Mouse (Mus musculus) erythroblast, embryonic 14.5 days (primary cell): ENCODE measurements at regions not wholly inside any gene's neighbourhood (a gene's known extent, or its start where the extent isn't known, plus 50 kb on each side); places are given as distances from the start of the nearest gene placed in this dataset.

ENCODE experiments used
- H3K27me3 ChIP-seq: 2 replicates; pipeline ENCODE4 v1.6.1; 2012; ENCODE audit warnings: inconsistent platforms; ENCODE audit not compliant: control insufficient read depth
- H3K36me3 ChIP-seq: 2 replicates; pipeline ENCODE4 v1.6.1; 2012; ENCODE audit warnings: mild to moderate bottlenecking, inconsistent platforms; ENCODE audit not compliant: control insufficient read depth
- H3K4me1 ChIP-seq: 2 replicates; pipeline ENCODE4 v1.6.1; 2012; ENCODE audit warnings: inconsistent platforms; ENCODE audit not compliant: control insufficient read depth
- H3K4me3 ChIP-seq: replicated peaks from 2 replicates; pipeline ENCODE3; 2012; ENCODE audit warnings: moderate library complexity, mild to moderate bottlenecking, inconsistent platforms
- H3K9me3 ChIP-seq: 2 replicates; pipeline ENCODE4 v1.6.1; 2012; ENCODE audit warnings: low read length, inconsistent platforms, mixed read lengths; ENCODE audit not compliant: control insufficient read depth
- GATA1 ChIP-seq: IDR thresholded peaks from 2 replicates; pipeline ENCODE4 v1.6.1; 2012; ENCODE audit warnings: low read length, inconsistent platforms, mixed read lengths
- TAL1 ChIP-seq: IDR thresholded peaks from 3 replicates; pipeline ENCODE4 v1.6.1; 2012; ENCODE audit warnings: low read length, inconsistent platforms, mixed read lengths

DNA sequence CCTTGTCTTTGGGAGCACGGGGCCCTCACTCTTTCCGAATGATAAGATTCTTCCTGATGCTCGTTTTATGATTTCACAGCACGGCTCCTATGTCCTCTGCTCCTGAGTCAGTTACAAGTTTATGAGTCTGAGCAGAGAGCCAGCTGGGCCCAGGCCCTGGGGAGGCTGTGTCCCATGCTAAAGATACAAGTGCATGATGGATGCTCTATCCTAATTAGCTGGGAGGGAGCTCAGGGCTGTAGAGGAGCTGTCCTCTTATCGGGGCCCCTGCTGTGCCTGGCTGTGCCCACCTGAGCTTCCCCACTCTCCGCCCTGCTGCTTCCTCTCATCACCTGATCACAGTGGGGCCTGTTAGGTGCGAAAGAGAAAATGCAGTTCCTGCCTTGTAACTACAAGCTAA is 65.3 kb upstream of the Slc35c1 start:
- Histone ChIP-seq H3K9me3 (no peaks in the 10 kb centered on the region), H3K36me3 (no peaks in the 10 kb centered on the region), H3K27me3 (peaks cover 13% of the 10 kb centered on the region), H3K4me1 (no peaks in the 10 kb centered on the region; the same call in 1 of the 2 replicates), H3K4me3 (no peak overlapping the region)
- no peak for TF ChIP-seq TAL1
- no peak for TF ChIP-seq GATA1

- H3K27me3 ChIP-seq, result peaks cover 13% of the 10 kb centered on the region
- H3K4me3 ChIP-seq, result no peak overlapping the region
- no peak for TF ChIP-seq TAL1
- TF ChIP-seq GATA1, result no peak
- H3K9me3 ChIP-seq, result no peaks in the 10 kb centered on the region
- H3K4me1 ChIP-seq, result no peaks in the 10 kb centered on the region; the same call in 1 of the 2 replicates
- H3K36me3 ChIP-seq, result no peaks in the 10 kb centered on the region
Observed at GRCm38 (mm10) chr2:92525062-92525623, 64.8 kb upstream of the Slc35c1 start.

GRCm38 (mm10) chr2:92524346-92524905 is 64.1 kb upstream of the Slc35c1 start:
- Histone ChIP-seq H3K4me1 (no peaks in the 10 kb centered on the region; the same call in 1 of the 2 replicates), H3K9me3 (no peaks in the 10 kb centered on the region), H3K36me3 (no peaks in the 10 kb centered on the region), H3K27me3 (peaks cover 9% of the 10 kb centered on the region), H3K4me3 (no peak overlapping the region)
- no peak for TF ChIP-seq GATA1

- Histone ChIP-seq H3K4me3 (no peak overlapping the region), H3K27me3 (peaks cover 3% of the 10 kb centered on the region; the same call in 1 of the 2 replicates), H3K9me3 (no peaks in the 10 kb centered on the region), H3K4me1 (no peaks in the 10 kb centered on the region), H3K36me3 (no peaks in the 10 kb centered on the region)
- TF ChIP-seq GATA1 (no peak), TAL1 (no peak)
Observed at GRCm38 (mm10) chr2:92523321-92523895, 63.1 kb upstream of the Slc35c1 start.

DNA sequence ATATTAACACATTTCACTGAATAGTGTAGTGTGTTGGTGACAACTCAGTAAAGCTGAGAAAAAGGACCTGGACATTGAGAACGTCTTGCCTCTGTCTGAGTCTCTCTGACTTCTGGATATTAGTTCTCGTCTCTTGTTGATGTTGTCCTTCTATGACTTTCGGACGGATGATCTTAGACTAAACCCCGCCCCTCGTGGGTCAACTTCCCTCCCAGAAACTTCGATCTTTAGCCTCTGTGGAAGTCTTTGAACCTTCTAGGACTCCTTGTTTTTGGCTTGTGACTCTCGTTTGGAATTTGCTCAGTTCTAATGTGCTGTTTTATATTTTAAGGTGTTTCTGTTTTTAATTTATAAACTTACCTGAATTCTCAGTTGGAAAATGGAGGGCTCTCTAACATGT is 61.2 kb upstream of the Slc35c1 start:
- no peaks in the 10 kb centered on the region for H3K27me3 ChIP-seq
- no peaks in the 10 kb centered on the region for H3K36me3 ChIP-seq
- no peak for TF ChIP-seq TAL1
- TF ChIP-seq GATA1, result no peak
- H3K4me3 ChIP-seq, result no peak overlapping the region
- no peaks in the 10 kb centered on the region for H3K9me3 ChIP-seq
- no peaks in the 10 kb centered on the region for H3K4me1 ChIP-seq

DNA sequence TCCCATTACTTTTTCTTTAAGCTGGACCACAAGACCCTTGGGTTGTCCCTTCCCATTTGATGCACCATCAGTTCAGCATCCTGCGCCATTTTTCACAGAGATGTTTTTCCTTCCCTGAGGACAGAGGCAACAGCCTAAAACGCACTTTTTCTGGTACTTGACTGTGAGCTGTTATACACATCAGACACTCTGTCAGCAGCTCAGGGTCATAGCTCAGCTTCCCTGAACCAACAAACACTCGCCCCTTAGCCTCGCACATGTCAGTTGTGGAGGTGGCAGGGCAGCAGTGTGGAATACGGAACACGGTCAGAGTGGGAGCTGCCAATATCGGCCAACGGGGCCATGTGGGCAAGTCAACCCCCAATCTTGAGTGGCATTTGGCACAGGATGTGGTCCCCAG is 59.1 kb upstream of the Slc35c1 start:
- H3K4me3 ChIP-seq, result no peak overlapping the region
- H3K4me1 ChIP-seq, result no peaks in the 10 kb centered on the region
- no peaks in the 10 kb centered on the region for H3K27me3 ChIP-seq
- TF ChIP-seq TAL1 (no peak), GATA1 (no peak)
- H3K36me3 ChIP-seq, result no peaks in the 10 kb centered on the region
- H3K9me3 ChIP-seq, result no peaks in the 10 kb centered on the region

DNA sequence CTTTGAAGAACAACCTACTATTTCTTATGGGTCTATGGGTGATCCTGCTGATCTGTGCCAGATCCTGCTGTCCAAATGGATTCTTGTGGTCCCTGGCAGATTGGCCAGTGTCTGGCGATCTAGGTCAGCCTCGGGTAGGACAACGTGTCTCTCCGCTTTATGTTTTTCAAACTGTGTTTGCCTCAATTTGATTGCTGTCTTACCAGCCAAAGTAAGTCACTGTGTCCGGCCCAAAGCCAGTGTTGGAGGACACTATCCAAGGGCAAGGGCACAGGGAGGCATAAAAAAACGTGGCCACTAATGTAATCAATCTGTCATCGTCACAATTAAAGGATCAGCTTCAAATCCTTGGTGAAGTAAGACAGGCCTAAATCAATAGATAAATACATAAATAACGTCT is 58.6 kb upstream of the Slc35c1 start:
- Histone ChIP-seq H3K4me3 (no peak overlapping the region), H3K36me3 (no peaks in the 10 kb centered on the region), H3K27me3 (no peaks in the 10 kb centered on the region), H3K4me1 (no peaks in the 10 kb centered on the region), H3K9me3 (no peaks in the 10 kb centered on the region)
- TF ChIP-seq TAL1 (no peak), GATA1 (no peak)

GRCm38 (mm10) chr2:92514961-92515360 is 54.6 kb upstream of the Slc35c1 start:
- H3K9me3 ChIP-seq, result no peaks in the 10 kb centered on the region

DNA sequence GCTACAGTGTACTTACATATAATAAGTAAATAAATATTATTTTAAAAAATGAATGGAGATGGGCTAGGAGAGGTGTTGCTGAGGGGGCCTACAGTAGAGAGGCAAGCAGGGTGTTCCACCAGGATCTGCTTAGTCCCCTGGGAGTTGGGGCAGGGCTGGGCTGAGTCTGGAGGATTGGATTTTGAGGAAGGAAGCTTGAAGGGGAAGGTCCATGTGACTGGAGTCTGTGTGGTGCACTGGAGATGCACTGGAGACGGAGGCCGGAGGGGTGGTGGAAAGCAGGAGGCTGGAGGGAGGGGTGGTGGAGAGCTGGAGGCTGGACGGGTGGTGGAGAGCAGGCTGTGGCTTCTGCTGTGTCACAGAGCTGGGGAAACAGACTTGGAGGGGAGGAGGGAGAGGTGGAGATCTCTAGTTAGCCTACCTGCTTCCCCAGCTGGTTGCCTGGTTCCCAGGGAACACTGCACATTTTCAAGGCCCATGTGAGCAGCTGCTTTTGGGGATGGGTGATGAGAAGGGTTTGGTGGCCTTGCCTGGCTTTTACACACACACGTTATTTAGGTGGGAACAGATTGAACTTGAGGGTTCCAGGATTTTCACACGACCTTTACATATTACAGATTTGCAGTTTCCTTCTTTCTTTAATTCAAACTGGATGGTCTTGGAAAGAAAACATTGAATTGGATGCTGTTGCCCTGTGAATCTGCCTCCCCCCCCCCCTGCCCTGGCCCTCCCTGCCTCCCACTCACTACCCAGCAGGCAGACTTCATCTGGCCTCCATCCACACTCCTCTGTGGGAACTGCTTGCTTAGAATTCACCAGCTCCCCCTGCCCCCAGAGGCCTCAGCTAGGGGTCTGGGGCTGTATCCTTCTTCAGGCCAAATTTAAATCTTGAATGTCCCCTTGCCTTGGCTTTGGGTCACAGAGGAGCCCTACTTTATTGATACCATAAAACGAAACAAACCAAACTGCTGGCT is 51.7 kb upstream of the Slc35c1 start:
- no peak overlapping the region for H3K4me3 ChIP-seq
- no peaks in the 10 kb centered on the region for H3K9me3 ChIP-seq
- TF ChIP-seq GATA1 (no peak), TAL1 (no peak)
- H3K36me3 ChIP-seq, result no peaks in the 10 kb centered on the region
- no peaks in the 10 kb centered on the region for H3K4me1 ChIP-seq
- H3K27me3 ChIP-seq, result no peaks in the 10 kb centered on the region

More at GRCm38 (mm10) chr2:92514961-92515360, 54.6 kb upstream of the Slc35c1 start:
- TF ChIP-seq GATA1 (no peak), TAL1 (no peak)
- Histone ChIP-seq H3K4me3 (no peak overlapping the region), H3K27me3 (no peaks in the 10 kb centered on the region), H3K36me3 (no peaks in the 10 kb centered on the region), H3K4me1 (no peaks in the 10 kb centered on the region)
